Mouse (Mus musculus) small intestine, adult 2 months (tissue): ENCODE measurements around the gene B3galt4. TPM values are rescaled to one million over a fixed set of nuclear protein-coding genes. Genes with fewer than 3 reads are reported as not detected.
"Not testable (repeated sequence)": the region's sequence is repeated elsewhere in the genome, so short reads cannot be mapped to it uniquely, and the experiment has no call there.

Source experiments
- H3K27ac ChIP-seq: fragments of 200-500 bp; 2 replicates; pipeline ENCODE4 v1.5.1; 2012; ENCODE audit warnings: low read depth, low read length, control low read depth, inconsistent platforms; ENCODE audit not compliant: insufficient read depth
- H3K27me3 ChIP-seq: fragments of 200-500 bp; 2 replicates; pipeline ENCODE4 v1.6.1; 2012; ENCODE audit warnings: mild to moderate bottlenecking, moderate library complexity, low read length, inconsistent platforms; ENCODE audit not compliant: control insufficient read depth, insufficient read depth
- H3K36me3 ChIP-seq: fragments of 200-500 bp; 2 replicates; pipeline ENCODE4 v1.6.1; 2012; ENCODE audit warnings: mild to moderate bottlenecking, low read length, control low read depth, inconsistent platforms; ENCODE audit not compliant: control insufficient read depth, insufficient read depth
- H3K4me1 ChIP-seq: fragments of 200-500 bp; 2 replicates; pipeline ENCODE4 v1.6.1; 2012; ENCODE audit warnings: low read length, inconsistent platforms, mixed read lengths; ENCODE audit not compliant: control insufficient read depth, insufficient read depth, insufficient read length
- H3K4me3 ChIP-seq: fragments of 200-500 bp; 2 replicates; pipeline ENCODE4 v1.5.1; 2012; ENCODE audit warnings: low read depth, mild to moderate bottlenecking, control low read depth, inconsistent platforms, low read length, moderate library complexity
- CTCF ChIP-seq: fragments of 200-500 bp; IDR thresholded peaks from 2 replicates; pipeline ENCODE4 v1.5.1; 2012; ENCODE audit warnings: low read depth, mild to moderate bottlenecking, control low read depth, inconsistent platforms, low read length, moderate library complexity, mixed read lengths; ENCODE audit not compliant: insufficient replicate concordance, insufficient read length; ENCODE audit errors: extremely low read depth
- POLR2A ChIP-seq: fragments of 200-500 bp; IDR thresholded peaks from 2 replicates; pipeline ENCODE4 v1.6.1; 2012; ENCODE audit warnings: low read depth, mild to moderate bottlenecking, control low read depth, inconsistent platforms, low read length, moderate library complexity
- WGBS: fragments of 180-500 bp; shearing (Covaris S2); methylation state at CpG from one replicate; pipeline ENCODE4 v1.1.7; 2018; 5-methylcytosine and 5-hydroxymethylcytosine counted together
- polyA plus RNA-seq: library from polyadenylated mRNA; depleted of rRNA; stranded (reverse); fragments of >200 nt; gene quantifications from 2 replicates; pipeline ENCODE4 v1.2.3, GENCODE M21; 2012

Gene B3galt4
- polyA plus RNA-seq, 1 experiment, result 24.6 TPM

- H3K4me1 ChIP-seq, result peaks cover 16% of the 10 kb centered on the region
- H3K36me3 ChIP-seq, result peaks cover 34% of the 10 kb centered on the region
- H3K27me3 ChIP-seq, result no peaks in the 10 kb centered on the region
- WGBS, result under 1% methylated on average over 50 of the region's 50 CpGs
- TF ChIP-seq CTCF (0 out of 2 replicates have a peak, but pooled peaks have one; percentile 3), POLR2A (peak; percentile 93)
- H3K4me3 ChIP-seq, result peak within 1 kb of the TSS; percentile 83
- peak within 1 kb of the TSS; percentile 79 for H3K27ac ChIP-seq
Measured at GRCm38 (mm10) chr17:33955555-33956214, 4.4 kb upstream of the B3galt4 start, which contains the start of the genes Vps52 and Rps18. Vps52 (plus strand) TSS chr17:33955812. Rps18 (minus strand) TSS chr17:33956001.

GRCm38 (mm10) chr17:33954646-33955554 lies 3.6 kb upstream of the B3galt4 start:
- WGBS, result under 1% methylated on average over 33 of the region's 33 CpGs
- no peak for TF ChIP-seq CTCF
- no peak for TF ChIP-seq POLR2A
- H3K4me3 ChIP-seq, result peak overlapping the region; percentile 82
- H3K4me1 ChIP-seq, result peaks cover 24% of the 10 kb centered on the region
- no peaks in the 10 kb centered on the region for H3K27me3 ChIP-seq
- peaks cover 31% of the 10 kb centered on the region for H3K36me3 ChIP-seq
- H3K27ac ChIP-seq, result peak overlapping the region; percentile 53

DNA sequence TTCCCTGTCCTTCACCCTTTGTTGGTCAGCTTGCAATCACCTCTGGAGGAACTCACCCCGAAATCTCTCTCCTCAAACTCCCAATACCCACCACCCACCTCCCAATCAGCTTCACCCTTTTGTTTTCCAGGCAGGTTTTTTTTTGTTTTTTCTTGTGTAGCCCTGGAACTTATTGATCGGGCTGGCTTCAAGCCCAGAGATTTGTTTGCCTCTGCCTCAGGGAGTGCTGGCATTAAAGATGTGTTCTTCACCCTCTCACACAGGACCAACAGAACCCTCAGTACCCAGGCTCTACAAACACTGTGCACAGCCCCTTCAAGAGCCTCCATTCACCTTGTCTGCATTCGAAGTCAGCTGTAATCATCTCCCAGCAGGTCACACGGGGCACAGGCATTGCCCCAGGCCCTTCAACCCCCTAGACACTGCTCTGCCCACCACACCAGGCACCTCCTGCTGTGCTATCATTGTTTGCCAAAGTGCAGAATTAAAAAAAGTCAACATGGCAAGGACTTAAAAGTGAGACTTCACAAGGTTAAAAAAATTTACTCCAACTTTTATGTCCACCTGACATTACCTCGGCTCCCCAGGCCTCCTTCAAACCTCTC lies 2.8 kb upstream of the B3galt4 start:
- 17% methylated on average over 5 of the region's 5 CpGs for WGBS
- peak overlapping the region; percentile 82 for H3K4me3 ChIP-seq
- peaks cover 28% of the 10 kb centered on the region for H3K4me1 ChIP-seq
- H3K27ac ChIP-seq, result no peak overlapping the region
- H3K27me3 ChIP-seq, result no peaks in the 10 kb centered on the region
- H3K36me3 ChIP-seq, result peaks cover 24% of the 10 kb centered on the region
- TF ChIP-seq CTCF (no peak), POLR2A (no peak)

GRCm38 (mm10) chr17:33953310-33953709 lies 2.0 kb upstream of the B3galt4 start:
- Histone ChIP-seq H3K36me3 (peaks cover 19% of the 10 kb centered on the region), H3K4me1 (peaks cover 35% of the 10 kb centered on the region), H3K4me3 (no peak overlapping the region), H3K27me3 (no peaks in the 10 kb centered on the region), H3K27ac (no peak overlapping the region)
- 34% methylated on average over 3 of the region's 3 CpGs for WGBS
- TF ChIP-seq POLR2A (no peak), CTCF (no peak)

DNA sequence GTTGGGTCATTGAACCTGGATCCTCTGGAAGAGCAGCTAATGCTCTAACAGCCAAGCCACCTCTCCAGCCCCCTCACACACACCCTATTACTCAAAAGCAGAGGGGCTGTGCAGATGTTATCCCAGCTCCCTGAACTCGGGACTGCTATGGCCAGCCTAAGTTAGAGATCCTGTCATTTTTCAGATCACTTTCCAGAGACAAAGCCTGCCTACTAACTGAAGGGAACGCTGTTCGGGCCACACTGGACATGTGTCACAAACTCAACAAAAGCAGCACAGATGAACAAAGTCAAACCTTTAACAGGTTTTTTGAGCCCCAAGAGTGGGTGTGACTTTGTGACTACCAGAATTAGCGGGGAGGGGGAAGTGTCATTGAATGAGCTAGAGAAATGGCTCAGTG lies 1.6 kb upstream of the B3galt4 start:
- Histone ChIP-seq H3K4me1 (peaks cover 38% of the 10 kb centered on the region), H3K4me3 (no peak overlapping the region), H3K36me3 (peaks cover 17% of the 10 kb centered on the region), H3K27ac (no peak overlapping the region), H3K27me3 (no peaks in the 10 kb centered on the region)
- 60% methylated on average over 4 of the region's 4 CpGs for WGBS
- TF ChIP-seq CTCF (no peak), POLR2A (no peak)

DNA sequence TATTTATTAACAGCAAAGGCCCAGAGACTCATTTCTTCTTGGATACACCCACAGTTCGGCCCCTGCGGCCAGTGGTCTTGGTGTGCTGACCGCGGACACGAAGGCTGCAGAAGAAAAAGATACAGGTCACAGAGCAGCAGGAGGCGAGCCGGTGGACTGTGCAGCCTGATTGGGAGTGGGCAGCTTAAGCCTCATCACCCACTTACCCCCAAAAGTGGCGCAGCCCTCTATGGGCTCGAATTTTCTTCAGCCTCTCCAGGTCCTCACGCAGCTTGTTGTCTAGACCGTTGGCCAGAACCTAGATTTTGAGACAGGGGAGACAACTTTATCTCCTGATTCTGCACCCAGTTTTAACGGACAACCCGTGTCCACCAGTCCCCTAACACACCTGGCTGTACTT lies 727 bp upstream of the B3galt4 start:
- WGBS, result 61% methylated on average over 13 of the region's 13 CpGs
- Histone ChIP-seq H3K4me3 (peak overlapping the region; percentile 69), H3K27ac (peak overlapping the region; percentile 12; the same call in 1 of the 2 replicates), H3K36me3 (peaks cover 16% of the 10 kb centered on the region), H3K4me1 (peaks cover 38% of the 10 kb centered on the region)
- H3K27me3 ChIP-seq, result not testable (repeated sequence)
